Mouse (Mus musculus): Measurements from ENCODE around the gene Sds.
A peak's percentile ranks its signal among the peaks of the same experiment; 100 is the strongest.

Gene Sds

GRCm38 (mm10) chr5:120476296-120476695 lies at the start of gene Sds:
Gene Sds (plus strand): TSS chr5:120476526.
- DNase-seq: no peak

GRCm38 (mm10) chr5:120426572-120426971 lies 49.8 kb upstream of the Sds start:
- DNase-seq: no peak

GRCm38 (mm10) chr5:120427451-120427938 lies 48.8 kb upstream of the Sds start:
- no peak for DNase-seq

GRCm38 (mm10) chr5:120428189-120428838 lies 48.0 kb upstream of the Sds start:
- DNase-seq: no peak

GRCm38 (mm10) chr5:120428990-120429389 lies 47.3 kb upstream of the Sds start:
- no peak for DNase-seq

- no peak for DNase-seq
Observed at GRCm38 (mm10) chr5:120429692-120430091, 46.6 kb upstream of the Sds start.

- no peak for DNase-seq
Observed at GRCm38 (mm10) chr5:120431001-120431583, 45.2 kb upstream of the Sds start.

- no peak for DNase-seq
Observed at GRCm38 (mm10) chr5:120431649-120432485, 44.5 kb upstream of the Sds start, which contains the start of gene Lhx5. Gene Lhx5 (plus strand): TSS chr5:120431699.

GRCm38 (mm10) chr5:120432486-120433015 lies 43.8 kb upstream of the Sds start:
- DNase-seq: no peak

- no peak for DNase-seq
Observed at GRCm38 (mm10) chr5:120433135-120433760, 43.1 kb upstream of the Sds start.

- DNase-seq: no peak
Observed at GRCm38 (mm10) chr5:120434231-120434735, 42.0 kb upstream of the Sds start.

- DNase-seq: no peak
Observed at GRCm38 (mm10) chr5:120435006-120435681, 41.2 kb upstream of the Sds start.

GRCm38 (mm10) chr5:120435731-120436501 lies 40.4 kb upstream of the Sds start:
- DNase-seq: peak in 1 of 2 experiments; percentile 34

GRCm38 (mm10) chr5:120436885-120437495 lies 39.3 kb upstream of the Sds start:
- no peak for DNase-seq

- no peak for DNase-seq
Observed at GRCm38 (mm10) chr5:120437539-120437938, 38.8 kb upstream of the Sds start.

GRCm38 (mm10) chr5:120437986-120438385 lies 38.3 kb upstream of the Sds start:
- no peak for DNase-seq

GRCm38 (mm10) chr5:120438469-120438868 lies 37.9 kb upstream of the Sds start:
- no peak for DNase-seq

- DNase-seq: no peak
Observed at GRCm38 (mm10) chr5:120438991-120439710, 37.2 kb upstream of the Sds start.

GRCm38 (mm10) chr5:120439887-120440670 lies 36.2 kb upstream of the Sds start:
- DNase-seq: no peak

Data from kidney, adult 8-10 months (tissue).